Mouse (Mus musculus): Measurements from ENCODE around the gene Msh2. TPM values are rescaled to one million over a fixed set of nuclear protein-coding genes. Genes with fewer than 3 reads are reported as not detected.
"Not testable (repeated sequence)": the region's sequence is repeated elsewhere in the genome, so short reads cannot be mapped to it uniquely, and the experiment has no call there.

Msh2 gene
- 85.3 and 85.8 TPM in 2 replicates for polyA plus RNA-seq (2015; fragmentation: Nextera tagmentation; extraction: Ambion mirVana)

GRCm38 (mm10) chr17:87671890-87672660 lies at the start of gene Msh2:
TSS of gene Msh2 (plus strand) at chr17:87672330.
- Histone ChIP-seq H3K4me1 (peaks cover 23% of the 10 kb centered on the region), H3K27me3 (no peaks in the 10 kb centered on the region), H3K27ac (peak within 1 kb of the TSS; percentile 78), H3K9me3 (no peaks in the 10 kb centered on the region), H3K4me3 (peak within 1 kb of the TSS; percentile 77), H3K36me3 (no peaks in the 10 kb centered on the region), H3K4me2 (peak within 1 kb of the TSS; percentile 83), H3K9ac (peak within 1 kb of the TSS; percentile 81)
- WGBS, result under 1% methylated on average over 44 of the region's 44 CpGs
- ATAC-seq (ENCODE audit: insufficient number of reproducible peaks, insufficient read depth, low FRiP score, low TSS enrichment, low read depth), result peak; percentile 99

- WGBS, result 65% methylated on average over 3 of the region's 3 CpGs
- H3K4me1 ChIP-seq, result no peaks in the 10 kb centered on the region
- H3K27me3 ChIP-seq, result no peaks in the 10 kb centered on the region
- H3K4me3 ChIP-seq, result no peak overlapping the region
- H3K36me3 ChIP-seq, result no peaks in the 10 kb centered on the region
- H3K9me3 ChIP-seq, result no peaks in the 10 kb centered on the region
- ATAC-seq (ENCODE audit: insufficient number of reproducible peaks, insufficient read depth, low FRiP score, low TSS enrichment, low read depth), result no peak
- H3K9ac ChIP-seq, result no peak overlapping the region
- H3K4me2 ChIP-seq, result no peak overlapping the region
- H3K27ac ChIP-seq, result no peak overlapping the region
Measured at GRCm38 (mm10) chr17:87625510-87626086, 46.5 kb upstream of the Msh2 start.

- Histone ChIP-seq H3K4me2 (no peak overlapping the region), H3K4me1 (no peaks in the 10 kb centered on the region), H3K27ac (no peak overlapping the region), H3K9me3 (no peaks in the 10 kb centered on the region), H3K4me3 (no peak overlapping the region), H3K36me3 (no peaks in the 10 kb centered on the region), H3K27me3 (no peaks in the 10 kb centered on the region), H3K9ac (no peak overlapping the region)
- 89% methylated on average over 5 of the region's 5 CpGs for WGBS
- no peak for ATAC-seq (ENCODE audit: insufficient number of reproducible peaks, insufficient read depth, low FRiP score, low TSS enrichment, low read depth)
Measured at GRCm38 (mm10) chr17:87628144-87628543, 44.0 kb upstream of the Msh2 start.

GRCm38 (mm10) chr17:87628706-87629105 lies 43.4 kb upstream of the Msh2 start:
- H3K9ac ChIP-seq, result no peak overlapping the region
- no peaks in the 10 kb centered on the region for H3K9me3 ChIP-seq
- H3K36me3 ChIP-seq, result no peaks in the 10 kb centered on the region
- no peak overlapping the region for H3K4me2 ChIP-seq
- WGBS, result 32% methylated on average over 7 of the region's 7 CpGs
- H3K4me3 ChIP-seq, result no peak overlapping the region
- ATAC-seq (ENCODE audit: insufficient number of reproducible peaks, insufficient read depth, low FRiP score, low TSS enrichment, low read depth), result no peak
- no peaks in the 10 kb centered on the region for H3K4me1 ChIP-seq
- H3K27ac ChIP-seq, result no peak overlapping the region
- H3K27me3 ChIP-seq, result no peaks in the 10 kb centered on the region

GRCm38 (mm10) chr17:87637056-87637389 lies 35.1 kb upstream of the Msh2 start:
- under 1% methylated on average over 22 of the region's 22 CpGs for WGBS
- Histone ChIP-seq H3K36me3 (no peaks in the 10 kb centered on the region), H3K27ac (peak overlapping the region; percentile 55), H3K4me3 (peak overlapping the region; percentile 61), H3K4me1 (peaks cover 5% of the 10 kb centered on the region; the same call in 1 of the 2 replicates), H3K4me2 (peak overlapping the region; percentile 84), H3K27me3 (peaks cover 51% of the 10 kb centered on the region), H3K9ac (peak overlapping the region; percentile 70), H3K9me3 (no peaks in the 10 kb centered on the region)
- ATAC-seq (ENCODE audit: insufficient number of reproducible peaks, insufficient read depth, low FRiP score, low TSS enrichment, low read depth), result peak; percentile 50; the same call in 1 of the 2 replicates

- H3K4me1 ChIP-seq, result peaks cover 5% of the 10 kb centered on the region; the same call in 1 of the 2 replicates
- H3K36me3 ChIP-seq, result 0 out of 2 replicates have a peak, but pooled peaks cover 3% of the 10 kb centered on the region
- no peak overlapping the region for H3K27ac ChIP-seq
- peaks cover 51% of the 10 kb centered on the region for H3K27me3 ChIP-seq
- no peak overlapping the region for H3K9ac ChIP-seq
- H3K4me3 ChIP-seq, result no peak overlapping the region
- ATAC-seq (ENCODE audit: insufficient number of reproducible peaks, insufficient read depth, low FRiP score, low TSS enrichment, low read depth), result no peak
- whole genome bisulfite sequencing, result 64% methylated on average over 5 of the region's 5 CpGs
- no peaks in the 10 kb centered on the region for H3K9me3 ChIP-seq
- no peak overlapping the region for H3K4me2 ChIP-seq
Measured at GRCm38 (mm10) chr17:87639242-87639641, 32.9 kb upstream of the Msh2 start.

- Histone ChIP-seq H3K9me3 (no peaks in the 10 kb centered on the region), H3K36me3 (0 out of 2 replicates have a peak, but pooled peaks cover 3% of the 10 kb centered on the region), H3K4me1 (peaks cover 5% of the 10 kb centered on the region; the same call in 1 of the 2 replicates), H3K4me3 (no peak overlapping the region), H3K27ac (no peak overlapping the region), H3K4me2 (no peak overlapping the region), H3K9ac (no peak overlapping the region), H3K27me3 (peaks cover 42% of the 10 kb centered on the region)
- WGBS, result 93% methylated on average over 27 of the region's 27 CpGs
- no peak for ATAC-seq (ENCODE audit: insufficient number of reproducible peaks, insufficient read depth, low FRiP score, low TSS enrichment, low read depth)
Measured at GRCm38 (mm10) chr17:87640272-87640671, 31.9 kb upstream of the Msh2 start.

GRCm38 (mm10) chr17:87641006-87641405 lies 31.1 kb upstream of the Msh2 start:
- no peak for ATAC-seq (ENCODE audit: insufficient number of reproducible peaks, insufficient read depth, low FRiP score, low TSS enrichment, low read depth)
- H3K27me3 ChIP-seq, result peaks cover 34% of the 10 kb centered on the region
- H3K9me3 ChIP-seq, result no peaks in the 10 kb centered on the region
- no peak overlapping the region for H3K4me3 ChIP-seq
- peaks cover 5% of the 10 kb centered on the region; the same call in 1 of the 2 replicates for H3K4me1 ChIP-seq
- H3K36me3 ChIP-seq, result 0 out of 2 replicates have a peak, but pooled peaks cover 3% of the 10 kb centered on the region
- 86% methylated on average over 12 of the region's 12 CpGs for WGBS
- no peak overlapping the region for H3K4me2 ChIP-seq
- H3K9ac ChIP-seq, result no peak overlapping the region
- no peak overlapping the region for H3K27ac ChIP-seq

GRCm38 (mm10) chr17:87642744-87643143 lies 29.4 kb upstream of the Msh2 start:
- 90% methylated on average over 8 of the region's 8 CpGs for WGBS
- peaks cover 17% of the 10 kb centered on the region for H3K27me3 ChIP-seq
- no peak overlapping the region for H3K27ac ChIP-seq
- H3K36me3 ChIP-seq, result 0 out of 2 replicates have a peak, but pooled peaks cover 3% of the 10 kb centered on the region
- H3K4me1 ChIP-seq, result no peaks in the 10 kb centered on the region
- no peak overlapping the region for H3K4me2 ChIP-seq
- no peaks in the 10 kb centered on the region for H3K9me3 ChIP-seq
- no peak overlapping the region for H3K9ac ChIP-seq
- no peak for ATAC-seq (ENCODE audit: insufficient number of reproducible peaks, insufficient read depth, low FRiP score, low TSS enrichment, low read depth)
- H3K4me3 ChIP-seq, result no peak overlapping the region

GRCm38 (mm10) chr17:87655616-87656015 lies 16.5 kb upstream of the Msh2 start:
- ATAC-seq (ENCODE audit: insufficient number of reproducible peaks, insufficient read depth, low FRiP score, low TSS enrichment, low read depth); H3K36me3 ChIP-seq; H3K9ac ChIP-seq; H3K27ac ChIP-seq; H3K4me2 ChIP-seq; H3K4me3 ChIP-seq; H3K9me3 ChIP-seq; H3K4me1 ChIP-seq; H3K27me3 ChIP-seq: not testable (repeated sequence)
- 90% methylated on average over 5 of the region's 5 CpGs for WGBS

GRCm38 (mm10) chr17:87661958-87662573 lies 10.1 kb upstream of the Msh2 start:
- not testable (repeated sequence) for H3K4me3 ChIP-seq; H3K9ac ChIP-seq; ATAC-seq (ENCODE audit: insufficient number of reproducible peaks, insufficient read depth, low FRiP score, low TSS enrichment, low read depth); H3K4me1 ChIP-seq; H3K27ac ChIP-seq; H3K27me3 ChIP-seq; H3K4me2 ChIP-seq; H3K9me3 ChIP-seq; H3K36me3 ChIP-seq
- 83% methylated on average over 9 of the region's 9 CpGs for WGBS

All from embryonic facial prominence, embryonic 13.5 days (tissue).